Mouse (Mus musculus): ENCODE results near the gene Hnrnpa0. TPM values are rescaled to one million over a fixed set of nuclear protein-coding genes. Genes with fewer than 3 reads are reported as not detected.

The Hnrnpa0 gene
- total RNA-seq (2012; rRNA removed) (163 and 165 TPM in 2 replicates), polyA plus RNA-seq (2012; ENCODE audit: insufficient read depth in 1 of 2, insufficient read length in 2 of 2, low read depth in 1 of 2, low replicate concordance in 2 of 2, missing spikeins in 1 of 2) (100 to 1,000 TPM; 209 to 381 TPM)

DNA sequence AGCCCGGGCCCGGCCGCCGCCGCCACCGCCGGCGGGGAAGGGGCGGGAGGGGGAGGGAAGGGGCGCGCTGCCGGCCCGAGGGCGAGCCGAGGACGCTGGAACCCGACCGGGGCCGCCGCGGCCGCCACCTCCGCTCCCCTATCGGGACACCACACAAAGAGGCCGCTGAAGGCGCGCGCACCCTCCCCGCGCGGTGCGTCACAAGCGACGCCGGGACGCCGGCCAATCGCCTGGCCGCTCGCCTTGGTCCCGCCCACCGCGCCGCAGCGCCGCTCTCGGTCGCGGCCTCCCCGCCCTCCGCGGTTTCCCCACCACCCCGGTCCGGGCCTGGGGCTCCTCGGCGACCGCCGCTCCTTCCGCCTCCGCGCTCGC is at the start of gene Hnrnpa0:
TSS of gene Hnrnpa0 (minus strand) at position 161 of the 372 bp plus-strand sequence.
- no peaks in the 10 kb centered on the region for H3K27me3 ChIP-seq (ENCODE audit: control insufficient read depth in 1 of 2, insufficient read depth in 2 of 2, low read length in 2 of 2)
- peak within 1 kb of the TSS; percentile 90 for H3K27ac ChIP-seq (ENCODE audit: control insufficient read depth, low read depth, low read length)
- DNase-seq (ENCODE audit: low read depth, low spot score) = peak; percentile 93
- peaks cover 4 to 26% of the 10 kb centered on the region in 2 experiments; a peak in 3 of 4 replicates for H3K36me3 ChIP-seq (ENCODE audit: control insufficient read depth in 1 of 2, insufficient read depth in 2 of 2, low read length in 2 of 2)
- TF ChIP-seq UBTF (IDR thresholded peaks at IDR 0.05; ENCODE audit: borderline replicate concordance, insufficient read depth, low read depth, low read length) = 0 out of 2 replicates have a peak, but pooled peaks have one; percentile 32
- TF ChIP-seq EP300 (IDR thresholded peaks at IDR 0.05; ENCODE audit: low read depth in 1 of 2, low read length in 2 of 2) = no peak
- no peak for TF ChIP-seq ZNF384 (IDR thresholded peaks at IDR 0.05; ENCODE audit: low read depth, low read length)
- TF ChIP-seq ZMIZ1 (IDR thresholded peaks at IDR 0.05; ENCODE audit: low read depth, low read length) = peak; percentile 72; the same call in 1 of the 2 replicates
- TF ChIP-seq NELFE (IDR thresholded peaks at IDR 0.05; ENCODE audit: low read depth, low read length) = peak; percentile 68
- 0 out of 2 replicates have a peak, but pooled peaks have one; percentile 15 for TF ChIP-seq CHD1 (IDR thresholded peaks at IDR 0.05; ENCODE audit: low read depth, low read length)
- TF ChIP-seq NRF1 (IDR thresholded peaks at IDR 0.05; ENCODE audit: insufficient read depth, low read depth, low read length, poor library complexity, severe bottlenecking) = peak; percentile 74
- no peak for TF ChIP-seq MEF2A (IDR thresholded peaks at IDR 0.05; ENCODE audit: extremely low read depth, insufficient replicate concordance, low read depth, low read length, poor library complexity, severe bottlenecking)
- peak; percentile 83; the same call in 1 of the 2 replicates for TF ChIP-seq TBP (IDR thresholded peaks at IDR 0.05; ENCODE audit: low read depth, low read length)
- no peak for TF ChIP-seq RAD21 (IDR thresholded peaks at IDR 0.05; ENCODE audit: low read depth, low read length)
- TF ChIP-seq MXI1 (IDR thresholded peaks at IDR 0.05; ENCODE audit: low read depth, low read length) = 0 out of 2 replicates have a peak, but pooled peaks have one; percentile 19
- peak in 1 of 2 experiments; percentile 68; a peak in 1 of 4 replicates for TF ChIP-seq POLR2A (IDR thresholded peaks at IDR 0.05; ENCODE audit: control insufficient read depth in 1 of 2, insufficient read depth in 1 of 2, low read depth in 1 of 2, low read length in 2 of 2, poor library complexity in 1 of 2)
- TF ChIP-seq TCF12 (IDR thresholded peaks at IDR 0.05; ENCODE audit: low read depth, low read length) = peak; percentile 67
- TF ChIP-seq MAFK (IDR thresholded peaks at IDR 0.05; ENCODE audit: borderline replicate concordance, low read depth, low read length) = no peak
- TF ChIP-seq POLR2AphosphoS2 (IDR thresholded peaks at IDR 0.05; ENCODE audit: low read length) = no peak; the same call in 1 of the 2 replicates
- no peak for TF ChIP-seq MAX (IDR thresholded peaks at IDR 0.05; ENCODE audit: low read length)
- TF ChIP-seq SIN3A (IDR thresholded peaks at IDR 0.05; ENCODE audit: low read length) = no peak
- TF ChIP-seq KAT2A (conservative IDR thresholded peaks at IDR 0.05; ENCODE audit: low read depth, low read length) = no peak
- no peak for TF ChIP-seq GABPA (IDR thresholded peaks at IDR 0.05; ENCODE audit: low read depth, low read length)
- no peak for TF ChIP-seq SMC3 (IDR thresholded peaks at IDR 0.05; ENCODE audit: low read depth, low read length)
- H3K79me2 ChIP-seq (ENCODE audit: control insufficient read depth, insufficient read depth, low read length, poor library complexity) = peaks cover 32% of the 10 kb centered on the region
- H3K9me3 ChIP-seq (replicated peaks; ENCODE audit: insufficient read depth, low read length) = no peaks in the 10 kb centered on the region
- H3K4me3 ChIP-seq (ENCODE audit: control insufficient read depth in 1 of 2, insufficient read depth in 1 of 2, low read depth in 2 of 2, low read length in 2 of 2) = peak within 1 kb of the TSS; percentile 91 to 96
- peaks cover 3 to 17% of the 10 kb centered on the region in 2 experiments for H3K4me1 ChIP-seq (ENCODE audit: control insufficient read depth in 1 of 2, insufficient read depth in 2 of 2, low read length in 2 of 2)
- H3K9ac ChIP-seq (ENCODE audit: control insufficient read depth, low read depth, low read length, poor library complexity, severe bottlenecking) = peak within 1 kb of the TSS; percentile 99

All from MEL (cell line).